Mouse (Mus musculus): ENCODE measurements around the gene Cript. TPM values are rescaled to one million over a fixed set of nuclear protein-coding genes. Genes with fewer than 3 reads are reported as not detected.

Cript gene
- polyA plus RNA-seq, 1 experiment from 2014 or later: 237 TPM

- no peak overlapping the region for H3K4me3 ChIP-seq (replicated peaks)
- no peaks in the 10 kb centered on the region for H3K4me1 ChIP-seq (replicated peaks)
- H3K27me3 ChIP-seq: no peaks in the 10 kb centered on the region
- WGBS: 86% methylated on average over 13 of the region's 13 CpGs
- H3K36me3 ChIP-seq: peaks cover 24% of the 10 kb centered on the region
- no peak overlapping the region for H3K4me2 ChIP-seq (replicated peaks)
- no peak for ATAC-seq
- no peak overlapping the region for H3K27ac ChIP-seq
- H3K9me3 ChIP-seq: no peaks in the 10 kb centered on the region
- H3K9ac ChIP-seq (replicated peaks): no peak overlapping the region
These were observed 13.9 kb upstream of the Cript start for GRCm38 (mm10) chr17:87011301-87012019.

GRCm38 (mm10) chr17:87019692-87020091 is 5.7 kb upstream of the Cript start:
- Histone ChIP-seq H3K27me3 (no peaks in the 10 kb centered on the region), H3K27ac (no peak overlapping the region), H3K4me2 (replicated peaks) (no peak overlapping the region), H3K9me3 (no peaks in the 10 kb centered on the region), H3K4me1 (replicated peaks) (peaks cover 7% of the 10 kb centered on the region), H3K4me3 (replicated peaks) (no peak overlapping the region), H3K36me3 (peaks cover 19% of the 10 kb centered on the region), H3K9ac (replicated peaks) (no peak overlapping the region)
- no peak for ATAC-seq
- WGBS: 93% methylated on average over 5 of the region's 5 CpGs

- peaks cover 16% of the 10 kb centered on the region for H3K36me3 ChIP-seq
- H3K9ac ChIP-seq (replicated peaks): peak overlapping the region; percentile 82
- no peaks in the 10 kb centered on the region for H3K9me3 ChIP-seq
- peak; percentile 88 for ATAC-seq
- H3K4me3 ChIP-seq (replicated peaks): peak overlapping the region; percentile 66
- H3K27ac ChIP-seq: no peak overlapping the region
- no peaks in the 10 kb centered on the region for H3K27me3 ChIP-seq
- peaks cover 19% of the 10 kb centered on the region for H3K4me1 ChIP-seq (replicated peaks)
- 1% methylated on average over 55 of the region's 55 CpGs for WGBS
- peak overlapping the region; percentile 97 for H3K4me2 ChIP-seq (replicated peaks)
These were observed 683 bp upstream of the Cript start for GRCm38 (mm10) chr17:87024491-87025242.

- Histone ChIP-seq H3K4me2 (replicated peaks) (no peak overlapping the region), H3K4me1 (replicated peaks) (no peaks in the 10 kb centered on the region), H3K27me3 (no peaks in the 10 kb centered on the region), H3K9me3 (no peaks in the 10 kb centered on the region), H3K36me3 (peaks cover 53% of the 10 kb centered on the region), H3K27ac (no peak overlapping the region), H3K9ac (replicated peaks) (no peak overlapping the region), H3K4me3 (replicated peaks) (no peak overlapping the region)
- ATAC-seq: no peak
- WGBS: 64% methylated on average over 9 of the region's 10 CpGs
These were observed 11.1 kb downstream of the Cript start for GRCm38 (mm10) chr17:87036141-87037073.

GRCm38 (mm10) chr17:87038496-87038895 is 13.1 kb downstream of the Cript start:
- H3K4me1 ChIP-seq (replicated peaks): no peaks in the 10 kb centered on the region
- no peak for ATAC-seq
- peaks cover 39% of the 10 kb centered on the region for H3K36me3 ChIP-seq
- H3K27ac ChIP-seq: no peak overlapping the region
- H3K27me3 ChIP-seq: no peaks in the 10 kb centered on the region
- no peak overlapping the region for H3K9ac ChIP-seq (replicated peaks)
- 90% methylated on average over 5 of the region's 5 CpGs for WGBS
- no peak overlapping the region for H3K4me2 ChIP-seq (replicated peaks)
- no peak overlapping the region for H3K4me3 ChIP-seq (replicated peaks)
- no peaks in the 10 kb centered on the region for H3K9me3 ChIP-seq

- ATAC-seq: no peak
- Histone ChIP-seq H3K4me3 (replicated peaks) (no peak overlapping the region), H3K27ac (no peak overlapping the region), H3K27me3 (no peaks in the 10 kb centered on the region), H3K9me3 (no peaks in the 10 kb centered on the region), H3K36me3 (peaks cover 21% of the 10 kb centered on the region), H3K4me1 (replicated peaks) (no peaks in the 10 kb centered on the region), H3K9ac (replicated peaks) (no peak overlapping the region), H3K4me2 (replicated peaks) (no peak overlapping the region)
- WGBS: 74% methylated on average over 19 of the region's 19 CpGs
These were observed 16.4 kb downstream of the Cript start for GRCm38 (mm10) chr17:87041739-87042138.

- Histone ChIP-seq H3K27ac (no peak overlapping the region), H3K4me2 (replicated peaks) (no peak overlapping the region), H3K36me3 (no peaks in the 10 kb centered on the region), H3K27me3 (no peaks in the 10 kb centered on the region), H3K9ac (replicated peaks) (no peak overlapping the region), H3K4me3 (replicated peaks) (no peak overlapping the region), H3K9me3 (no peaks in the 10 kb centered on the region), H3K4me1 (replicated peaks) (no peaks in the 10 kb centered on the region)
- WGBS: 2% methylated on average over 15 of the region's 15 CpGs
- ATAC-seq: peak; percentile 73
These were observed 19.0 kb downstream of the Cript start for GRCm38 (mm10) chr17:87044364-87044763.

GRCm38 (mm10) chr17:87044796-87045195 is 19.4 kb downstream of the Cript start:
- Histone ChIP-seq H3K27me3 (no peaks in the 10 kb centered on the region), H3K4me2 (replicated peaks) (no peak overlapping the region), H3K9me3 (no peaks in the 10 kb centered on the region), H3K36me3 (no peaks in the 10 kb centered on the region), H3K27ac (no peak overlapping the region), H3K4me1 (replicated peaks) (no peaks in the 10 kb centered on the region), H3K9ac (replicated peaks) (no peak overlapping the region), H3K4me3 (replicated peaks) (no peak overlapping the region)
- ATAC-seq: peak; percentile 50; the same call in 1 of the 2 replicates
- WGBS: 85% methylated on average over 8 of the region's 8 CpGs

GRCm38 (mm10) chr17:87049696-87050095 is 24.3 kb downstream of the Cript start:
- Histone ChIP-seq H3K4me1 (replicated peaks) (peaks cover 1% of the 10 kb centered on the region; the same call in 1 of the 2 replicates), H3K36me3 (no peaks in the 10 kb centered on the region), H3K4me3 (replicated peaks) (no peak overlapping the region), H3K9me3 (no peaks in the 10 kb centered on the region), H3K27ac (no peak overlapping the region), H3K9ac (replicated peaks) (no peak overlapping the region), H3K27me3 (no peaks in the 10 kb centered on the region), H3K4me2 (replicated peaks) (no peak overlapping the region)
- ATAC-seq: no peak
- WGBS: 59% methylated on average over 5 of the region's 5 CpGs

- ATAC-seq: peak; percentile 56; the same call in 1 of the 2 replicates
- no peak overlapping the region for H3K4me3 ChIP-seq (replicated peaks)
- 55% methylated on average over 9 of the region's 9 CpGs for WGBS
- H3K9ac ChIP-seq (replicated peaks): no peak overlapping the region
- no peaks in the 10 kb centered on the region for H3K27me3 ChIP-seq
- no peaks in the 10 kb centered on the region for H3K36me3 ChIP-seq
- H3K4me2 ChIP-seq (replicated peaks): no peak overlapping the region
- no peaks in the 10 kb centered on the region for H3K9me3 ChIP-seq
- H3K27ac ChIP-seq: no peak overlapping the region
- peaks cover 8% of the 10 kb centered on the region; the same call in 1 of the 2 replicates for H3K4me1 ChIP-seq (replicated peaks)
These were observed 25.3 kb downstream of the Cript start for GRCm38 (mm10) chr17:87050469-87051175.

- H3K9me3 ChIP-seq: no peaks in the 10 kb centered on the region
- H3K4me2 ChIP-seq (replicated peaks): no peak overlapping the region
- H3K27me3 ChIP-seq: no peaks in the 10 kb centered on the region
- WGBS: 100% methylated on average over 1 of the region's 1 CpGs
- H3K36me3 ChIP-seq: no peaks in the 10 kb centered on the region
- ATAC-seq: no peak
- no peak overlapping the region for H3K9ac ChIP-seq (replicated peaks)
- no peak overlapping the region for H3K4me3 ChIP-seq (replicated peaks)
- no peak overlapping the region for H3K27ac ChIP-seq
- peaks cover 8% of the 10 kb centered on the region; the same call in 1 of the 2 replicates for H3K4me1 ChIP-seq (replicated peaks)
These were observed 26.3 kb downstream of the Cript start for GRCm38 (mm10) chr17:87051652-87052051.

Measured in midbrain, embryonic 13.5 days (tissue).